Mouse (Mus musculus) liver, embryonic 16.5 days (tissue): ENCODE data around the gene Dok5. TPM values are rescaled to one million over a fixed set of nuclear protein-coding genes. Genes with fewer than 3 reads are reported as not detected.

Experiments used
- ATAC-seq: fragments of 200-750 bp; cut with Nextera tagmentation; 2 replicates; pipeline ENCODE4 v1.8.0; 2017; ENCODE audit warnings: low read depth, mild to moderate bottlenecking, moderate number of reproducible peaks, moderate library complexity
- H3K27ac ChIP-seq: fragments of 300-500 bp; sonication (generic); 2 replicates; pipeline ENCODE4 v1.5.1; 2014; ENCODE audit warnings: mild to moderate bottlenecking, low read length
- H3K27me3 ChIP-seq: fragments of 300-500 bp; sonication (generic); 2 replicates; pipeline ENCODE4 v1.6.1; 2014; ENCODE audit warnings: low read depth, low read length, mixed read lengths; ENCODE audit not compliant: control insufficient read depth, insufficient read depth
- H3K36me3 ChIP-seq: fragments of 300-500 bp; sonication (generic); 2 replicates; pipeline ENCODE4 v1.6.1; 2014; ENCODE audit warnings: mild to moderate bottlenecking; ENCODE audit not compliant: control insufficient read depth, insufficient read depth
- H3K4me1 ChIP-seq: fragments of 300-500 bp; sonication (generic); 2 replicates; pipeline ENCODE4 v1.6.1; 2014; ENCODE audit warnings: low read depth, low read length, mixed read lengths; ENCODE audit not compliant: control insufficient read depth
- H3K4me2 ChIP-seq: fragments of 300-500 bp; sonication (generic); 2 replicates; pipeline ENCODE4 v1.6.1; 2014; ENCODE audit warnings: low read depth, low read length, mixed read lengths
- H3K4me3 ChIP-seq: fragments of 300-500 bp; sonication (generic); 2 replicates; pipeline ENCODE4 v1.5.1; 2014; ENCODE audit warnings: low read depth, mild to moderate bottlenecking, low read length
- H3K9ac ChIP-seq: fragments of 300-500 bp; sonication (generic); 2 replicates; pipeline ENCODE4 v1.6.1; 2014; ENCODE audit warnings: low read depth, low read length
- H3K9me3 ChIP-seq: fragments of 300-500 bp; sonication (generic); replicated peaks from 2 replicates; pipeline ENCODE4 v1.6.1; 2016; ENCODE audit warnings: low read length; ENCODE audit not compliant: control insufficient read depth
- WGBS: fragments of 180-500 bp; shearing (Covaris S2); extraction: QIAGEN DNeasy Blood & Tissue Kit; methylation state at CpG from one replicate; pipeline ENCODE4 v1.1.7; 2014; ENCODE audit not compliant: insufficient replicate concordance; 5-methylcytosine and 5-hydroxymethylcytosine counted together
- polyA plus RNA-seq: library from polyadenylated mRNA; unstranded; fragments of >200 nt; fragmentation: Nextera tagmentation; extraction: Ambion mirVana; gene quantifications from 2 replicates; pipeline ENCODE4 v1.2.1, GENCODE M21; 2015

The Dok5 gene
- polyA plus RNA-seq, 1 experiment from 2014 or later: 0.58 TPM

GRCm38 (mm10) chr2:170903367-170903766 lies 171.8 kb downstream of the Dok5 start:
- peaks cover 3% of the 10 kb centered on the region for H3K9me3 ChIP-seq
- no peak overlapping the region for H3K9ac ChIP-seq
- no peak overlapping the region for H3K4me2 ChIP-seq
- no peak for ATAC-seq
- H3K36me3 ChIP-seq: no peaks in the 10 kb centered on the region
- H3K27ac ChIP-seq: no peak overlapping the region
- 77% methylated on average over 9 of the region's 9 CpGs for whole genome bisulfite sequencing
- no peaks in the 10 kb centered on the region for H3K4me1 ChIP-seq
- H3K27me3 ChIP-seq: no peaks in the 10 kb centered on the region
- H3K4me3 ChIP-seq: no peak overlapping the region

GRCm38 (mm10) chr2:170912589-170913223 lies 181.1 kb downstream of the Dok5 start:
- H3K4me3 ChIP-seq: no peak overlapping the region
- no peak for ATAC-seq
- no peaks in the 10 kb centered on the region for H3K9me3 ChIP-seq
- no peaks in the 10 kb centered on the region for H3K27me3 ChIP-seq
- no peak overlapping the region for H3K4me2 ChIP-seq
- 37% methylated on average over 13 of the region's 13 CpGs for WGBS
- no peaks in the 10 kb centered on the region for H3K36me3 ChIP-seq
- H3K9ac ChIP-seq: no peak overlapping the region
- H3K4me1 ChIP-seq: no peaks in the 10 kb centered on the region
- H3K27ac ChIP-seq: no peak overlapping the region

GRCm38 (mm10) chr2:170913863-170914262 lies 182.3 kb downstream of the Dok5 start:
- Histone ChIP-seq H3K27ac (no peak overlapping the region), H3K4me2 (no peak overlapping the region), H3K27me3 (no peaks in the 10 kb centered on the region), H3K36me3 (no peaks in the 10 kb centered on the region), H3K4me3 (no peak overlapping the region), H3K4me1 (no peaks in the 10 kb centered on the region), H3K9me3 (no peaks in the 10 kb centered on the region), H3K9ac (no peak overlapping the region)
- WGBS: 66% methylated on average over 11 of the region's 11 CpGs
- ATAC-seq: no peak

GRCm38 (mm10) chr2:170915646-170916045 lies 184.0 kb downstream of the Dok5 start:
- Histone ChIP-seq H3K27ac (no peak overlapping the region), H3K27me3 (no peaks in the 10 kb centered on the region), H3K9ac (no peak overlapping the region), H3K36me3 (no peaks in the 10 kb centered on the region), H3K9me3 (no peaks in the 10 kb centered on the region), H3K4me2 (no peak overlapping the region), H3K4me3 (no peak overlapping the region), H3K4me1 (no peaks in the 10 kb centered on the region)
- WGBS: 66% methylated on average over 8 of the region's 8 CpGs
- ATAC-seq: no peak

- Histone ChIP-seq H3K4me1 (no peaks in the 10 kb centered on the region), H3K9ac (no peak overlapping the region), H3K4me3 (no peak overlapping the region), H3K36me3 (no peaks in the 10 kb centered on the region), H3K27ac (no peak overlapping the region), H3K9me3 (no peaks in the 10 kb centered on the region), H3K27me3 (no peaks in the 10 kb centered on the region), H3K4me2 (no peak overlapping the region)
- ATAC-seq: no peak
- WGBS: 41% methylated on average over 3 of the region's 3 CpGs
Measured at GRCm38 (mm10) chr2:170922260-170922659, 190.7 kb downstream of the Dok5 start.

GRCm38 (mm10) chr2:170924131-170924530 lies 192.5 kb downstream of the Dok5 start:
- 60% methylated on average over 4 of the region's 4 CpGs for WGBS
- Histone ChIP-seq H3K4me1 (no peaks in the 10 kb centered on the region), H3K9ac (no peak overlapping the region), H3K4me2 (no peak overlapping the region), H3K27me3 (no peaks in the 10 kb centered on the region), H3K36me3 (no peaks in the 10 kb centered on the region), H3K9me3 (no peaks in the 10 kb centered on the region), H3K27ac (no peak overlapping the region), H3K4me3 (no peak overlapping the region)
- no peak for ATAC-seq

GRCm38 (mm10) chr2:170926237-170926636 lies 194.6 kb downstream of the Dok5 start:
- ATAC-seq: no peak
- no peak overlapping the region for H3K4me2 ChIP-seq
- no peaks in the 10 kb centered on the region for H3K36me3 ChIP-seq
- H3K4me3 ChIP-seq: no peak overlapping the region
- no peaks in the 10 kb centered on the region for H3K9me3 ChIP-seq
- no peak overlapping the region for H3K27ac ChIP-seq
- no peak overlapping the region for H3K9ac ChIP-seq
- WGBS: 57% methylated on average over 9 of the region's 9 CpGs
- no peaks in the 10 kb centered on the region for H3K4me1 ChIP-seq
- H3K27me3 ChIP-seq: no peaks in the 10 kb centered on the region

Other genes starting within 250 kb of the Dok5 start
- 18.1 and 27.8 TPM in 2 replicates for gene Pfdn4, start 235.4 kb upstream of the Dok5 start, polyA plus RNA-seq
- gene Cyp24a1, start 234.7 kb upstream of the Dok5 start, polyA plus RNA-seq: not detected in 2 replicates
- not detected in 2 replicates for gene 4930470P17Rik, start 129.8 kb upstream of the Dok5 start, polyA plus RNA-seq